Mouse (Mus musculus) bone marrow, adult 2 months (tissue): ENCODE results near the gene Arx. TPM values are rescaled to one million over a fixed set of nuclear protein-coding genes. Genes with fewer than 3 reads are reported as not detected.

Experiments
- H3K27ac ChIP-seq: fragments of 200-500 bp; 2 replicates; pipeline ENCODE4 v1.5.1; 2012; ENCODE audit warnings: low read depth, mild to moderate bottlenecking, control low read depth, inconsistent platforms, low read length; ENCODE audit not compliant: control insufficient read depth, poor library complexity, insufficient read depth
- H3K4me1 ChIP-seq: fragments of 200-500 bp; 2 replicates; pipeline ENCODE4 v1.6.1; 2011; ENCODE audit warnings: low read length; ENCODE audit not compliant: control insufficient read depth, insufficient read depth
- H3K4me3 ChIP-seq: fragments of 200-500 bp; replicated peaks from 2 replicates; pipeline ENCODE3; 2011; ENCODE audit warnings: mild to moderate bottlenecking, low read depth, low read length, control low read depth; ENCODE audit not compliant: control insufficient read depth
- CTCF ChIP-seq: fragments of 200-500 bp; IDR thresholded peaks from 2 replicates; pipeline ENCODE4 v1.5.1; 2011; ENCODE audit warnings: low read length, control low read depth; ENCODE audit not compliant: control insufficient read depth, insufficient read depth
- POLR2A ChIP-seq: fragments of 200-500 bp; IDR thresholded peaks from 2 replicates; pipeline ENCODE4 v1.6.1; 2011; ENCODE audit warnings: low read depth, mild to moderate bottlenecking, control low read depth, low read length, borderline replicate concordance; ENCODE audit not compliant: control insufficient read depth
- WGBS: fragments of 180-500 bp; shearing (Covaris S2); methylation state at CpG from one replicate; pipeline ENCODE4 v1.1.7; 2018; 5-methylcytosine and 5-hydroxymethylcytosine counted together
- polyA plus RNA-seq: library from polyadenylated mRNA; stranded (reverse); fragments of >200 nt; gene quantifications from 2 replicates; pipeline ENCODE4 v1.2.4, GENCODE M21; 2011; ENCODE audit warnings: low replicate concordance; ENCODE audit not compliant: missing spikeins, insufficient read depth, insufficient read length

Gene Arx
- polyA plus RNA-seq, 1 experiment = not detected

- no peaks in the 10 kb centered on the region for H3K4me1 ChIP-seq
- WGBS = 26% methylated on average over 12 of the region's 12 CpGs
- TF ChIP-seq POLR2A = no peak
- no peak for TF ChIP-seq CTCF
- H3K27ac ChIP-seq = no peak overlapping the region
- H3K4me3 ChIP-seq = no peak overlapping the region
Measured at GRCm38 (mm10) chrX:93289851-93290380, 3.7 kb downstream of the Arx start.

GRCm38 (mm10) chrX:93292031-93292430, 5.8 kb downstream of the Arx start:
- Histone ChIP-seq H3K4me3 (no peak overlapping the region), H3K4me1 (no peaks in the 10 kb centered on the region), H3K27ac (no peak overlapping the region)
- TF ChIP-seq POLR2A = no peak
- no peak for TF ChIP-seq CTCF
- WGBS = 22% methylated on average over 6 of the region's 6 CpGs

- H3K4me1 ChIP-seq = no peaks in the 10 kb centered on the region
- H3K27ac ChIP-seq = no peak overlapping the region
- WGBS = 19% methylated on average over 24 of the region's 25 CpGs
- no peak overlapping the region for H3K4me3 ChIP-seq
- TF ChIP-seq POLR2A = no peak
- TF ChIP-seq CTCF = no peak
Measured at GRCm38 (mm10) chrX:93294736-93295490, 8.7 kb downstream of the Arx start.

GRCm38 (mm10) chrX:93295819-93296218, 9.6 kb downstream of the Arx start:
- Histone ChIP-seq H3K4me1 (no peaks in the 10 kb centered on the region), H3K4me3 (no peak overlapping the region), H3K27ac (no peak overlapping the region)
- TF ChIP-seq CTCF (no peak), POLR2A (no peak)
- 24% methylated on average over 5 of the region's 5 CpGs for WGBS

DNA sequence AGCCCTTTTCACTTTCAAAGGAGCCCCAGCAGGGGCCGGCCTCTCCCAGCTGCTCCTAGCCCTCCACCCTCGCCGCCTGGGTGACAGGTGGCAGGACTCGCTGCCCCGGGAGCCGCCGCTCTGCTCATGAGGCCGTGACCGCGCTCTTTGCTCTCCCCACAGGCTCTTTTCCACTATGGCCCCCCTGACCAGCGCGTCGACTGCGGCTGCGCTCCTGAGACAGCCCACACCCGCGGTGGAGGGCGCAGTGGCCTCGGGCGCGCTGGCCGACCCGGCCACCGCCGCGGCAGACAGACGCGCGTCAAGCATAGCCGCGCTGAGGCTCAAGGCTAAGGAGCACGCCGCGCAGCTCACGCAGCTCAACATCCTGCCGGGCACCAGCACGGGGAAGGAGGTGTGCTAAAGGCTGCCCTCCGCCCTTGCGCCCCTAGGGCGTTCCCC, 10.8 kb downstream of the Arx start:
- TF ChIP-seq CTCF = no peak
- no peak for TF ChIP-seq POLR2A
- Histone ChIP-seq H3K4me3 (no peak overlapping the region), H3K4me1 (no peaks in the 10 kb centered on the region), H3K27ac (no peak overlapping the region)
- WGBS = 14% methylated on average over 40 of the region's 40 CpGs

- TF ChIP-seq CTCF = no peak
- no peak for TF ChIP-seq POLR2A
- H3K27ac ChIP-seq = no peak overlapping the region
- no peaks in the 10 kb centered on the region for H3K4me1 ChIP-seq
- WGBS = 13% methylated on average over 42 of the region's 43 CpGs
- H3K4me3 ChIP-seq = no peak overlapping the region
Measured at GRCm38 (mm10) chrX:93299046-93299626, 12.9 kb downstream of the Arx start.

- 43% methylated on average over 6 of the region's 6 CpGs for WGBS
- no peak overlapping the region for H3K27ac ChIP-seq
- no peak for TF ChIP-seq POLR2A
- no peak overlapping the region for H3K4me3 ChIP-seq
- H3K4me1 ChIP-seq = no peaks in the 10 kb centered on the region
Measured at GRCm38 (mm10) chrX:93299771-93300170, 13.5 kb downstream of the Arx start.

GRCm38 (mm10) chrX:93300183-93300815, 14.1 kb downstream of the Arx start:
- Histone ChIP-seq H3K4me3 (no peak overlapping the region), H3K27ac (no peak overlapping the region), H3K4me1 (no peaks in the 10 kb centered on the region)
- TF ChIP-seq POLR2A (no peak), CTCF (no peak)
- 60% methylated on average over 10 of the region's 10 CpGs for WGBS
